Mouse (Mus musculus) liver, embryonic 14.5 days (tissue): ENCODE measurements around the gene Itgae.

Experiments used
- CTCF ChIP-seq: IDR thresholded peaks from 2 replicates; pipeline ENCODE4 v1.5.1; 2016; ENCODE audit warnings: antibody characterized with exemption, low read depth, control low read depth
- EP300 ChIP-seq: IDR thresholded peaks from 2 replicates; pipeline ENCODE4 v1.6.1; 2016; ENCODE audit warnings: antibody characterized with exemption, low read depth

DNA sequence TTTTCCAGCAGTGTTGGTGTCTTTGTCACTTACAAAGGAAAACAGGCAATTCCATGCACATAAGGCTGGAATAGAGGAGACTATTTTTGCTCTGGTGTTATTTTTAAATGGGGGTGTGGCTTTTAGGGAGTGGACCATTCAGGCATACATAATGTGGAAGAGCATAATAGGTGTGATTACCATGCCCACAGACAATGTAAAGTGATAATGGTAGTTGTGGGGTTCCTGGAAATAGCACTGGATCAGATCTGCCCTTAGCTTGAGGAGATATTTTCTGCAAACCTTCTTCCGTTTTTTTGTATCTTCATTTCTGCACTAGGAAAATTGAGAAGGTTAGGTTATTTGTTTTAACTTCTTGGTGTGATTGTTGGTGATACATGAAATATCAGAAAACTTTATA lies 37.6 kb upstream of the Itgae start:
- TF ChIP-seq CTCF (no peak), EP300 (no peak)
